Mouse (Mus musculus): ENCODE results near the gene Wnt8b. TPM values are rescaled to one million over a fixed set of nuclear protein-coding genes. Genes with fewer than 3 reads are reported as not detected.

Gene Wnt8b
- polyA plus RNA-seq, 1 experiment, result not detected

- Histone ChIP-seq H3K27me3 (ENCODE audit: control insufficient read depth, insufficient read depth, low read length) (no peaks in the 10 kb centered on the region), H3K4me1 (ENCODE audit: control insufficient read depth, insufficient read depth, insufficient read length, low read length) (peaks cover 2% of the 10 kb centered on the region; the same call in 1 of the 2 replicates), H3K36me3 (ENCODE audit: control insufficient read depth, insufficient read depth, low read length) (peaks cover 28% of the 10 kb centered on the region), H3K27ac (ENCODE audit: insufficient read depth, low read depth, low read length) (peak within 1 kb of the TSS; percentile 33; the same call in 1 of the 2 replicates), H3K4me3 (ENCODE audit: low read depth, low read length) (peak within 1 kb of the TSS; percentile 86)
- TF ChIP-seq CTCF (IDR thresholded peaks at IDR 0.05; ENCODE audit: extremely low read depth, insufficient read length, insufficient replicate concordance, low read depth, low read length) (no peak), POLR2A (IDR thresholded peaks at IDR 0.05; ENCODE audit: low read depth, low read length) (peak; percentile 90)
- under 1% methylated on average over 50 of the region's 50 CpGs for WGBS
Measured at GRCm38 (mm10) chr19:44554861-44555590, 61.8 kb downstream of the Wnt8b start, which contains the start of gene Ndufb8. TSS of gene Ndufb8 (minus strand) at chr19:44555440.

GRCm38 (mm10) chr19:44562652-44563206 lies 69.5 kb downstream of the Wnt8b start, which contains the start of gene Hif1an:
TSS of gene Hif1an (plus strand) at chr19:44562850.
- under 1% methylated on average over 33 of the region's 33 CpGs for WGBS
- peaks cover 4% of the 10 kb centered on the region; the same call in 1 of the 2 replicates for H3K4me1 ChIP-seq (ENCODE audit: control insufficient read depth, insufficient read depth, insufficient read length, low read length)
- H3K36me3 ChIP-seq (ENCODE audit: control insufficient read depth, insufficient read depth, low read length), result peaks cover 23% of the 10 kb centered on the region
- peak within 1 kb of the TSS; percentile 97 for H3K4me3 ChIP-seq (ENCODE audit: low read depth, low read length)
- peak; percentile 92 for TF ChIP-seq CTCF (IDR thresholded peaks at IDR 0.05; ENCODE audit: extremely low read depth, insufficient read length, insufficient replicate concordance, low read depth, low read length)
- peak; percentile 89 for TF ChIP-seq POLR2A (IDR thresholded peaks at IDR 0.05; ENCODE audit: low read depth, low read length)
- 0 out of 2 replicates have a peak within 1 kb of the TSS, but pooled peaks have one; percentile 42 for H3K27ac ChIP-seq (ENCODE audit: insufficient read depth, low read depth, low read length)
- no peaks in the 10 kb centered on the region for H3K27me3 ChIP-seq (ENCODE audit: control insufficient read depth, insufficient read depth, low read length)

Other genes starting within 250 kb of the Wnt8b start
- 20.5 and 23.6 TPM in 2 replicates for gene Scd2, start 199.8 kb upstream of the Wnt8b start, polyA plus RNA-seq (2012; rRNA removed)
- gene Scd4, start 160.4 kb upstream of the Wnt8b start, polyA plus RNA-seq (2012; rRNA removed), result 0.08 and 0.22 TPM in 2 replicates
- 9.6 and 24.9 TPM in 2 replicates for gene Scd1, start 85.6 kb upstream of the Wnt8b start, polyA plus RNA-seq (2012; rRNA removed)
- gene Sec31b, start 52.4 kb downstream of the Wnt8b start, polyA plus RNA-seq (2012; rRNA removed), result 1.3 and 1.5 TPM in 2 replicates
- not detected in 2 replicates for gene Gm20538, start 59.4 kb downstream of the Wnt8b start, polyA plus RNA-seq (2012; rRNA removed)
- 811 and 895 TPM in 2 replicates for gene Ndufb8, start 62.0 kb downstream of the Wnt8b start, polyA plus RNA-seq (2012; rRNA removed)
- 6.8 and 11.5 TPM in 2 replicates for gene Hif1an, start 69.4 kb downstream of the Wnt8b start, polyA plus RNA-seq (2012; rRNA removed)

Measured in small intestine, adult 2 months (tissue).